Mouse (Mus musculus) ES-Bruce4 (cell line): Measurements from ENCODE around the gene Htr1f. TPM values are rescaled to one million over a fixed set of nuclear protein-coding genes. Genes with fewer than 3 reads are reported as not detected.

Experiments
- H3K27ac ChIP-seq: 2 replicates; pipeline ENCODE4 v1.5.1; 2012; ENCODE audit warnings: low read length, inconsistent platforms; ENCODE audit not compliant: insufficient read depth
- H3K27me3 ChIP-seq: 2 replicates; pipeline ENCODE4 v1.6.1; 2012; ENCODE audit warnings: mild to moderate bottlenecking, low read length, inconsistent platforms; ENCODE audit not compliant: control insufficient read depth, poor library complexity, insufficient read depth, severe bottlenecking
- H3K36me3 ChIP-seq: 2 replicates; pipeline ENCODE4 v1.6.1; 2012; ENCODE audit warnings: inconsistent platforms, mild to moderate bottlenecking, low read length, moderate library complexity; ENCODE audit not compliant: control insufficient read depth, poor library complexity, insufficient read depth, severe bottlenecking
- H3K4me1 ChIP-seq: one replicate; pipeline ENCODE4 v1.8.1; 2011; ENCODE audit warnings: low read length; ENCODE audit not compliant: control insufficient read depth, insufficient read depth
- H3K4me3 ChIP-seq: 2 replicates; pipeline ENCODE4 v1.5.1; 2011; ENCODE audit warnings: low read depth, mild to moderate bottlenecking, low read length
- H3K9ac ChIP-seq: 2 replicates; pipeline ENCODE4 v1.6.1; 2012; ENCODE audit warnings: low read depth, mild to moderate bottlenecking, inconsistent platforms; ENCODE audit not compliant: poor library complexity, severe bottlenecking
- H3K9me3 ChIP-seq: replicated peaks from 2 replicates; pipeline ENCODE4 v1.6.1; 2012; ENCODE audit warnings: mild to moderate bottlenecking, low read length, inconsistent platforms; ENCODE audit not compliant: control insufficient read depth, poor library complexity, insufficient read depth, severe bottlenecking
- CTCF ChIP-seq: IDR thresholded peaks from one replicate; pipeline ENCODE4 v1.8.1; 2011; ENCODE audit warnings: low read depth, low read length
- EP300 ChIP-seq: IDR thresholded peaks from 2 replicates; pipeline ENCODE4 v1.6.1; 2011; ENCODE audit warnings: low read depth, low read length; ENCODE audit not compliant: insufficient read depth
- POLR2A ChIP-seq: IDR thresholded peaks from one replicate; pipeline ENCODE4 v1.8.1; 2011; ENCODE audit warnings: low read length; ENCODE audit not compliant: insufficient read depth
- polyA plus RNA-seq: library from polyadenylated mRNA; stranded (reverse); fragments of >200 nt; gene quantifications from 2 replicates; pipeline ENCODE4 v1.2.4, GENCODE M21; 2011; ENCODE audit warnings: low read depth; ENCODE audit not compliant: missing spikeins, insufficient read depth, insufficient read length

The Htr1f gene
- polyA plus RNA-seq, 1 experiment: not detected

DNA sequence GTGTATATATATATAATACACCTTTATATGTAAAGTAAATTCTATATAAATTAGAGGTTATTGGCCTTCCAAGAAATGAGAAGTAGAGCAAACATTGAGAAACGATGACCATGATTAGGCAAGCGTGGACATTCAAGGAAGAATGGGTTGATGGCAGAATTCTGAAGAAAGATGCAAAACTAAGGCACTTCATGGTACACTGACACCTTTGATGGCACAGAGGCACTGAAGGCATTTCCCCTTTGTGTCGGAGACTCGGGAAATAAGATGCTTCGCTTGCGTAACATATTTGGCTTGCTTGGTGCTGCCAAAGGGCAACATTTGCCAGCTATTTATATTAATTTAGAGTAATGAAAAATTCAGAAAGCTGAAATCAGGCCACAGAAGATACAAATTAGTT, 118.1 kb downstream of the Htr1f start:
- no peak for TF ChIP-seq POLR2A
- no peak for TF ChIP-seq CTCF
- no peak for TF ChIP-seq EP300
- H3K4me1 ChIP-seq: no peaks in the 10 kb centered on the region
- H3K9me3 ChIP-seq: no peaks in the 10 kb centered on the region
- H3K9ac ChIP-seq: no peak overlapping the region
- H3K27ac ChIP-seq: no peak overlapping the region
- H3K36me3 ChIP-seq: no peaks in the 10 kb centered on the region
- no peak overlapping the region for H3K4me3 ChIP-seq
- H3K27me3 ChIP-seq: no peaks in the 10 kb centered on the region

DNA sequence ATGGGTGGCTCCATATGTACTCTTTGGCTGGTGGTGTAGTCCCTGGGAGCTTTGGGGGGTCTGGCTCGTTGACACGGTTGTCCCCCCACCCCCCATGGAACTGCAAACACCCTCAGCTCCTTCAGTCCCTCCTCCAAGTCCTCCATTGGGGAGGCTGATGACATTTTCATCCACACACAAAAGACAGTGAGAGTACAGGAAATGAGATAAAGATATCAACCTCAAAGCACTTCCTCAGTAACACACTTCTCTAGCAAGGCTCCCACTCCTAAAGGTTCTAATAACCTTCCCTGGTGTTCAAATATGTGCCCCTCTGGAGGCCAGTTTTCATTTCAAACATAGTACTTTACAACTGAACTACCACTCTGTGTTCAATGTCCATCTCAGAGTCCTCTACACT, 118.6 kb downstream of the Htr1f start:
- Histone ChIP-seq H3K4me1 (no peaks in the 10 kb centered on the region), H3K9me3 (no peaks in the 10 kb centered on the region), H3K36me3 (no peaks in the 10 kb centered on the region), H3K27ac (no peak overlapping the region), H3K4me3 (no peak overlapping the region), H3K27me3 (no peaks in the 10 kb centered on the region), H3K9ac (no peak overlapping the region)
- no peak for TF ChIP-seq EP300

DNA sequence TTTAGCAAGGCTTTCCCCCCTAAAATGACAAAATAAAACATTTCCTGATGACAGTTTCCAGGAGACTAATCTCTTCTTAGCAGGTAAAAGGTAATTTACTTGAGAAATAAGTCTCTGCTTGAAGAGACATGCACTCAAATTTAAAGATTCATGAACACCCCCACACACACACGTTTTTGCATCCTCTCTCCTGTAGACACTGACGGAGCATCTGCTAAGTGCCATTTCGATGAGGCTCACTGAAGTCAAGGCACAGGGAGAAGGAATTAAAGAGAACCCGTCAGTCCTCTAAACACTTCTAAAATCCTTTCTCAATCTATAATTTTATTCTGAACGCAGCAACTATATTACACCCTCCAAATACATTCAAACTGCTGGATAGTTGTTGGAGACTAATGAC, 131.0 kb downstream of the Htr1f start:
- TF ChIP-seq CTCF (no peak), POLR2A (no peak), EP300 (no peak)
- Histone ChIP-seq H3K9me3 (no peaks in the 10 kb centered on the region), H3K36me3 (no peaks in the 10 kb centered on the region), H3K27ac (no peak overlapping the region), H3K4me3 (no peak overlapping the region), H3K27me3 (no peaks in the 10 kb centered on the region), H3K9ac (no peak overlapping the region), H3K4me1 (no peaks in the 10 kb centered on the region)

DNA sequence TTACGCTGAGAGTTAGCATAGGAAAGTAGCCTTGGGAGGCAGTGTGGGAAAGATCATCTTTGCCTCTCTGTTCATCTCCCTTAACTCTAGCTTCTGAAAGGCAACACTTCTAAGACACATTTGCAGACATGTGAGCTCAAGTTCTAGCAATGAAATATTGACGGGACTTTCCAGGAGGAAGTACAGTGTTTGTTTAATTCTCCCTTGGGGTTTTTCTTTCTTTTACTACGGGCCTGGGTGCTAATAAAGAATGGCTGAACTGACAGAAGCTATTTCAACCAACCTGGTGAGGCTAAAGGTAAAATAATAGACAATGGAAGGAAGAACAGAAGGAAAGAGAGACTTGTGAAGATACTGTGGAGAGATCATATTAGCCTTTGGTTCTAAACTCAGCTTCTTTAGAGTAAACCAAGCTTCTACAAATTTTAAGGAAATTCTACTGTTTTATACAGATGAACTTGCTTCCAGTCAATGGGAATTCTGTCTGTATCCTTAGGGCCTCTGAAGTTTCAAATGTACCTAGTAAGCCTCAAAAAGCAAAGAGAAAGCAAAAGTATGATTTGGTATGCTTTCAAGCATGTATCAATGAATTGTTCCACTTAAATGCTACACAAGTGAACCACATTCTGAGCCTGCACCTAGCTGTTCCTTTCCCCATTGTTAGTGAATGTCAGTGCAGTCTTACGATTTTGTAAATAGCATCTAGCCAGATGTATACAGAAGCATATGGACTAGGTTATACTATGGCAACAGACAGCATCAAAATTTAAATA, 131.9 kb downstream of the Htr1f start:
- no peaks in the 10 kb centered on the region for H3K9me3 ChIP-seq
- no peaks in the 10 kb centered on the region for H3K36me3 ChIP-seq
- H3K27ac ChIP-seq: no peak overlapping the region
- H3K4me1 ChIP-seq: no peaks in the 10 kb centered on the region
- no peak overlapping the region for H3K4me3 ChIP-seq
- H3K9ac ChIP-seq: no peak overlapping the region
- H3K27me3 ChIP-seq: no peaks in the 10 kb centered on the region
- TF ChIP-seq POLR2A: no peak
- no peak for TF ChIP-seq EP300
- no peak for TF ChIP-seq CTCF

DNA sequence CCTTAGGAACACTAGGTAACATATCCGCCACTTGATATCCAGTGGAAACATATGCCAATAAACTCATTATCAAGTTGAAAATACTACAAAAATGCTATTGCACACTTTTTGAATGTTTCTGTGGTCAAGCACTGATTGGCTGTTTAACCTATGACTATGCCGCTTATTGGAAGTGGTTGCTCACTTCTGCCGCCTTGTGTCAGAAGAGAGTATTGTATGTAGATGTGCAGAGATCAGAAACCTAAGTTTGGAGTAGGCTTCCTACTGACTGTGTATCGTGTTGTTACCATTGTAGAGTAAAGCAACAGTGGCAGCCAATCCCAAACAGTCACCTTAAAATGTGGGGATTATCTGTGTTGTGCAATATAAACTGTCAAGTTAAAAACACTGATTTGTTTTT, 144.0 kb downstream of the Htr1f start:
- Histone ChIP-seq H3K9me3 (peaks cover 10% of the 10 kb centered on the region; the same call in 1 of the 2 replicates), H3K27ac (no peak overlapping the region), H3K4me3 (no peak overlapping the region), H3K9ac (no peak overlapping the region), H3K36me3 (no peaks in the 10 kb centered on the region), H3K27me3 (no peaks in the 10 kb centered on the region), H3K4me1 (no peaks in the 10 kb centered on the region)
- TF ChIP-seq CTCF (no peak), EP300 (no peak), POLR2A (no peak)

DNA sequence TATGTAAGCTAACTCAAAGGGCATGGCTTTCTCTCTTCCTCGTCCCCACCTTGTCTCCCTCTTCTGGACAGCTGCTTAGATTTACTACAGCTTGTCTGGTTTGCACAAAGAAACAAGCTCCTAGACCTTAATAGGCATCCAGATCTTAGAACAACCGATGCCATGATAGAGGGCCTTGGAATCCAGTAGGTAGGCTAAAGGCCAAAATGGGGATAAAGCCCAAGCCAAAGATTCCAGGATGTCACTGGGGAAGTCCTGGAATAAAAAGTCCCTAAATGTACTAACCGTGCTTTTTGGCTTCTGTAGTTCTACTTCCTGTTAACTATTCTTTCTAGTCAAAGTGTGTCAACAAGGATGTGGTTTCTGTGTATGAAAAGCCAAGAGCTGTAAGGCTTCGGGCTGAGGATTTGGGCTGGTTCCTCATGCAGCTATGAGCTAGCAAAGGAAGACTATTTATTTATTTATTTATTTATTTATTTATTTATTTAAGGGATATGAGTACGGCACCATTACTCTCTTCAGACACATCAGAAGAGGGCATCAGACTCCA, 163.9 kb downstream of the Htr1f start:
- TF ChIP-seq EP300 (no peak), CTCF (no peak), POLR2A (no peak)
- Histone ChIP-seq H3K9me3 (no peaks in the 10 kb centered on the region), H3K4me1 (no peaks in the 10 kb centered on the region), H3K27me3 (no peaks in the 10 kb centered on the region), H3K4me3 (no peak overlapping the region), H3K36me3 (no peaks in the 10 kb centered on the region), H3K9ac (no peak overlapping the region), H3K27ac (no peak overlapping the region)
